Mouse (Mus musculus): ENCODE results near the gene Cldn8. TPM values are rescaled to one million over a fixed set of nuclear protein-coding genes. Genes with fewer than 3 reads are reported as not detected.

Cldn8 gene
- polyA plus RNA-seq, 2 experiments: 2.4 to 4.5 TPM

- DNase-seq (ENCODE audit: low spot score) (no peak), ATAC-seq (ENCODE audit: low FRiP score, low read depth) (peak; percentile 2; the same call in 1 of the 2 replicates)
- H3K36me3 ChIP-seq (ENCODE audit: control insufficient read depth, insufficient read depth, low read length): no peaks in the 10 kb centered on the region
- TF ChIP-seq POLR2A (IDR thresholded peaks at IDR 0.05; ENCODE audit: borderline replicate concordance, extremely low read depth, insufficient read depth, insufficient read length): no peak
- no peaks in the 10 kb centered on the region for H3K27me3 ChIP-seq (ENCODE audit: control insufficient read depth, insufficient read depth, low read length)
- H3K27ac ChIP-seq (replicated peaks; ENCODE audit: low read depth, low read length): no peak overlapping the region
- WGBS: 19% methylated on average over 8 of the region's 8 CpGs
- H3K4me2 ChIP-seq (replicated peaks; ENCODE audit: low read depth, low read length, severe bottlenecking): peak overlapping the region; percentile 25; the same call in 1 of the 2 replicates
- H3K4me1 ChIP-seq (ENCODE audit: control insufficient read depth, insufficient read depth, low read length): peaks cover 8% of the 10 kb centered on the region; the same call in 1 of the 2 replicates
- no peak overlapping the region for H3K4me3 ChIP-seq (replicated peaks; ENCODE audit: low read length)
- H3K9me3 ChIP-seq (ENCODE audit: control insufficient read depth, low read length): no peaks in the 10 kb centered on the region
- H3K9ac ChIP-seq (ENCODE audit: low read depth, low read length, severe bottlenecking): no peak overlapping the region
Measured at GRCm38 (mm10) chr16:88600303-88600702, 37.3 kb upstream of the Cldn8 start.

GRCm38 (mm10) chr16:88599504-88600237 lies 36.7 kb upstream of the Cldn8 start:
- 4% methylated on average over 16 of the region's 16 CpGs for WGBS
- peak; percentile 45 for DNase-seq (ENCODE audit: low spot score)
- Histone ChIP-seq H3K27me3 (ENCODE audit: control insufficient read depth, insufficient read depth, low read length) (no peaks in the 10 kb centered on the region), H3K36me3 (ENCODE audit: control insufficient read depth, insufficient read depth, low read length) (no peaks in the 10 kb centered on the region), H3K9ac (ENCODE audit: low read depth, low read length, severe bottlenecking) (no peak overlapping the region), H3K4me1 (ENCODE audit: control insufficient read depth, insufficient read depth, low read length) (peaks cover 8% of the 10 kb centered on the region; the same call in 1 of the 2 replicates), H3K4me2 (replicated peaks; ENCODE audit: low read depth, low read length, severe bottlenecking) (peak overlapping the region; percentile 25), H3K27ac (replicated peaks; ENCODE audit: low read depth, low read length) (no peak overlapping the region), H3K4me3 (replicated peaks; ENCODE audit: low read length) (peak overlapping the region; percentile 1; the same call in 1 of the 2 replicates), H3K9me3 (ENCODE audit: control insufficient read depth, low read length) (no peaks in the 10 kb centered on the region)
- ATAC-seq (ENCODE audit: low FRiP score, low read depth): peak; percentile 47; the same call in 1 of the 2 replicates
- TF ChIP-seq POLR2A (IDR thresholded peaks at IDR 0.05; ENCODE audit: borderline replicate concordance, extremely low read depth, insufficient read depth, insufficient read length): no peak

GRCm38 (mm10) chr16:88592758-88593157 lies 29.8 kb upstream of the Cldn8 start:
- no peak for TF ChIP-seq POLR2A (IDR thresholded peaks at IDR 0.05; ENCODE audit: borderline replicate concordance, extremely low read depth, insufficient read depth, insufficient read length)

GRCm38 (mm10) chr16:88583338-88583737 lies 20.4 kb upstream of the Cldn8 start:
- Histone ChIP-seq H3K4me3 (replicated peaks; ENCODE audit: low read length) (no peak overlapping the region), H3K9ac (ENCODE audit: low read depth, low read length, severe bottlenecking) (no peak overlapping the region), H3K4me2 (replicated peaks; ENCODE audit: low read depth, low read length, severe bottlenecking) (no peak overlapping the region), H3K27me3 (ENCODE audit: control insufficient read depth, insufficient read depth, low read length) (no peaks in the 10 kb centered on the region), H3K36me3 (ENCODE audit: control insufficient read depth, insufficient read depth, low read length) (no peaks in the 10 kb centered on the region), H3K27ac (replicated peaks; ENCODE audit: low read depth, low read length) (no peak overlapping the region), H3K9me3 (ENCODE audit: control insufficient read depth, low read length) (no peaks in the 10 kb centered on the region), H3K4me1 (ENCODE audit: control insufficient read depth, insufficient read depth, low read length) (no peaks in the 10 kb centered on the region)
- TF ChIP-seq POLR2A (IDR thresholded peaks at IDR 0.05; ENCODE audit: borderline replicate concordance, extremely low read depth, insufficient read depth, insufficient read length): no peak
- 82% methylated on average over 9 of the region's 9 CpGs for WGBS
- ATAC-seq (ENCODE audit: low FRiP score, low read depth) (no peak), DNase-seq (ENCODE audit: low spot score) (no peak)

More at GRCm38 (mm10) chr16:88592758-88593157, 29.8 kb upstream of the Cldn8 start:
- ATAC-seq (ENCODE audit: low FRiP score, low read depth): no peak
- no peaks in the 10 kb centered on the region for H3K4me1 ChIP-seq (ENCODE audit: control insufficient read depth, insufficient read depth, low read length)
- no peaks in the 10 kb centered on the region for H3K27me3 ChIP-seq (ENCODE audit: control insufficient read depth, insufficient read depth, low read length)
- H3K36me3 ChIP-seq (ENCODE audit: control insufficient read depth, insufficient read depth, low read length): no peaks in the 10 kb centered on the region
- DNase-seq (ENCODE audit: low spot score): no peak
- H3K9me3 ChIP-seq (ENCODE audit: control insufficient read depth, low read length): no peaks in the 10 kb centered on the region
- no peak overlapping the region for H3K27ac ChIP-seq (replicated peaks; ENCODE audit: low read depth, low read length)
- no peak overlapping the region for H3K4me3 ChIP-seq (replicated peaks; ENCODE audit: low read length)
- H3K4me2 ChIP-seq (replicated peaks; ENCODE audit: low read depth, low read length, severe bottlenecking): no peak overlapping the region
- H3K9ac ChIP-seq (ENCODE audit: low read depth, low read length, severe bottlenecking): no peak overlapping the region

DNA sequence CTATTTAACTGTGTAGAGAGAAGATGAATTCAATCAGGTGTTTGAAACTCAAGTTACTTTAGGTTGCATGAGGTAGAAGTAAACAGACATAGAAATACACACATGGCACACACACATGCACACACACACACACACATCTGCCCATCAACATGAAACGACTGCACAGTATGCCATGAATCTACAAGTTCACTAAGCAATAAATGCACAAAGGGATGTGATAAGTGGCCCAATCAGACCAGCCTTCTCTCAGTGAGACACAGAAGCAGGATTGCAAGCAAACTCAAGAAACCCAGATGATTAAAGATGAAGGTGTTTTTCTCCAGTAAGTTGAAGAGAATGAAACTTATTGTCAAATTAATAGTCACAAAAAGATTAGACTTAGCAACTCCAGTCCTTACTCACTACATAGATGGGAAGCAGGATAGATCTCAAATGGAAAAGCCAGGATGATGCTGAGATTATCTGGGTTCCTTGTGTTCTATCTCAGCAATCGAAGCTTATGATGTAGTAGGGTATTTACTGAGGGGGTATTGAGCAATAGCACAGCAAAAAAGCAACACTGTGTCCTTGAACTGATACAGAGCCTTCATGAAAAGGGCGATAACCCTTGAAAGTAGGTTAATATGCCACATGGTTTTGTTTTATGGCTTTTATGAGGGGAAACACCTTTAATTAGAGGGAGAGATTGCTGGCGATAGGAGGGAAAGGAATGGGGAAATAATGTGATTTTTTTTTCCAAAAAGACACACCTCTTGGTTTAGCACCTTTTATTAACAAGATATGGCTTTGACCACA lies 13.1 kb upstream of the Cldn8 start:
- no peaks in the 10 kb centered on the region for H3K36me3 ChIP-seq (ENCODE audit: control insufficient read depth, insufficient read depth, low read length)
- 40% methylated on average over 4 of the region's 4 CpGs for WGBS

More for the DNA sequence above, 13.1 kb upstream of the Cldn8 start:
- Histone ChIP-seq H3K4me3 (replicated peaks; ENCODE audit: low read length) (no peak overlapping the region), H3K9me3 (ENCODE audit: control insufficient read depth, low read length) (no peaks in the 10 kb centered on the region), H3K4me2 (replicated peaks; ENCODE audit: low read depth, low read length, severe bottlenecking) (no peak overlapping the region), H3K27ac (replicated peaks; ENCODE audit: low read depth, low read length) (no peak overlapping the region), H3K27me3 (ENCODE audit: control insufficient read depth, insufficient read depth, low read length) (no peaks in the 10 kb centered on the region), H3K4me1 (ENCODE audit: control insufficient read depth, insufficient read depth, low read length) (no peaks in the 10 kb centered on the region), H3K9ac (ENCODE audit: low read depth, low read length, severe bottlenecking) (no peak overlapping the region)
- TF ChIP-seq POLR2A (IDR thresholded peaks at IDR 0.05; ENCODE audit: borderline replicate concordance, extremely low read depth, insufficient read depth, insufficient read length): no peak
- ATAC-seq (ENCODE audit: low FRiP score, low read depth) (no peak), DNase-seq (ENCODE audit: low spot score) (no peak)

Data from limb, embryonic 14.5 days (tissue).